Mouse (Mus musculus) lung, adult 2 months (tissue): Measurements from ENCODE around the gene Best1.

ENCODE experiments used
- CTCF ChIP-seq: fragments of 200-500 bp; IDR thresholded peaks from 2 replicates; pipeline ENCODE4 v1.5.1; 2011; ENCODE audit warnings: mild to moderate bottlenecking, low read length, control low read depth; ENCODE audit not compliant: insufficient read depth
- POLR2A ChIP-seq: fragments of 200-500 bp; IDR thresholded peaks from 2 replicates; pipeline ENCODE4 v1.6.1; 2011; ENCODE audit warnings: low read depth, mild to moderate bottlenecking, control low read depth, low read length, borderline replicate concordance; ENCODE audit errors: extremely low read depth

GRCm38 (mm10) chr19:9980258-9980657 lies 21.2 kb downstream of the Best1 start, which contains the start of gene Fth1:
- TF ChIP-seq POLR2A (no peak), CTCF (no peak)
